Mouse (Mus musculus): Measurements from ENCODE around the gene Itgam. TPM values are rescaled to one million over a fixed set of nuclear protein-coding genes. Genes with fewer than 3 reads are reported as not detected.

Itgam gene
- total RNA-seq, 2 experiments from 2014 or later: 1.2 to 1.8 TPM

DNA sequence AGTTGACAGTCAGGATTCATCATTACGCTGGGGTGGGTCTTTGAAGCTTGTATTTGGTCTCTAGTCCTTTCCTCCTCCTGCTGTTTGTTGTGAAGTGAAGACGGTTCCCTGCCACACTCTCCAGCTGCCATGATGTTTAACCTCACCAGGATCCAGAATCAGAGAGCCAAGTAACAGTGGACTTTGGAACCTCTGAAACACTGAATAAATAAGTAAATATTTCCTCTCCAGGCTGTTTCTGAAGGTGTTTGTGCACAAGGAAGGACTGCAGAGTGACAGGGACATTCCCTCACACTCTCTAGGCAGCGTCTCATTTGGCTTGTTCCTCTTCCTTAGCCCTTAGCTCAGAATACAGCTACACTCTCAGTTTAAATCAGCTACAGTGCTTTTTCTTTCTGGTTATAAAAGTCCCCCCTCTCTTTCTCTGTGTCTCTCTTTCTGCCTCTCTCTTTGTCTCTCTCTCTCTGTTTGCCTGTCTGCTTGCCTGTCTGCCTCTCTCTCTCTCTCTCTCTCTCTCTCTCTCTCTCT is 5.5 kb upstream of the Itgam start:
- DNase-seq (ENCODE audit: low spot score): no peak

DNA sequence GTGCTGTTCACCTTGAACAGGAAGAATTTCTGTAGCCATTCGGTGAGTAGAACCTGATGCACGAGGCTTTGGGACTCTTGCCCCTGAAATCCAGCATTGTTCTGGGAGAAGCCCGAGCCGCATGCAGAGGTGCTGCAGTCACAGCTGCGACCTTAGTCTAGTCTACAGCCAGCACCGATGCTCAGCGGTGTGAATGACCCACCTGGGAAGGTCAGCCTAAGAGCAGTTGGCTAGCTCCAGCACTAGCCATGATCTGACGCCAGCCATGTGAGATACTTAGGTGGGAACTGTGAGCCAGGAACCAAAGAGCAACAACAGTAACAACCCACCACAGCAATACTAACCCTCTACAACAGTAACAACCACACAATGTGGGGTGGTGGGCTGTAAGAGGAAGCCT is 4.6 kb upstream of the Itgam start:
- DNase-seq (ENCODE audit: low spot score): no peak

DNA sequence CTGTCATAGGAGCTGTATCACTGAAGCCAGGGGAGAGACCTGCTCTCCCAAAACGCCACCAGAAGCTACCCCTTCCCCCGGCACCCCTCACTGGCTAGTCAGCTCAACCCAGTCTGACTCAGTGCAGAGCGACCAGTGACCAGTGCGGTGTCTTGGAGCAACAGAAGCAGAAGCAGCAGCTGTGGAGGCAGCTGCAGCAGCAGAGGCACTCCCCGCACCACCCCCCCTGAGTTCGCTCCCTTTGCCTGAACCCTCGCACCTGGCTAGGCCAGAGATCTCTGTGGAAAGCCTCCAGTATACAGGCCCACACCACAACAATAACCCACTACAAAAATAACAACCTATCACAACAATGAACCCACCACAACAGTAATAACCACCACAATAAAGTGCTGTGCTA is 3.9 kb upstream of the Itgam start:
- DNase-seq (ENCODE audit: low spot score): no peak

DNA sequence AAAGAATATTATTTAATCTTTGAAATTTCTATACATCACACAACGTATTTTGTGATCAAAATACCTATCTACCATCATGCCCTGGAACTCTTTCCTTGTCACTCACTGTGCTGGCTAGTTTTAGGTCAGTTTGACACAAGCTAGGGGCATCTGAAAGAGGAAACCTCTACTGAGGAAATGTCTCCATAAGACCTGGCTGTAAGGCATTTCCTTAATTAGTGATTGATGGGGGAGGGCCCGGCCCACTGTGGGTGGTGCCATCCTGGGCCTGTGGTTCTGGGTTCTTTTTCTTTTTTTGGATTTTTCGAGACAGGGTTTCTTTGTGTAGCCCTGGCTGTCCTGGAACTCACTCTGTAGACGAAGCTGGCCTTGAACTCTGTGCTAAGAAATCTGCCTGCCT is 3.3 kb upstream of the Itgam start:
- no peak for DNase-seq (ENCODE audit: low spot score)

DNA sequence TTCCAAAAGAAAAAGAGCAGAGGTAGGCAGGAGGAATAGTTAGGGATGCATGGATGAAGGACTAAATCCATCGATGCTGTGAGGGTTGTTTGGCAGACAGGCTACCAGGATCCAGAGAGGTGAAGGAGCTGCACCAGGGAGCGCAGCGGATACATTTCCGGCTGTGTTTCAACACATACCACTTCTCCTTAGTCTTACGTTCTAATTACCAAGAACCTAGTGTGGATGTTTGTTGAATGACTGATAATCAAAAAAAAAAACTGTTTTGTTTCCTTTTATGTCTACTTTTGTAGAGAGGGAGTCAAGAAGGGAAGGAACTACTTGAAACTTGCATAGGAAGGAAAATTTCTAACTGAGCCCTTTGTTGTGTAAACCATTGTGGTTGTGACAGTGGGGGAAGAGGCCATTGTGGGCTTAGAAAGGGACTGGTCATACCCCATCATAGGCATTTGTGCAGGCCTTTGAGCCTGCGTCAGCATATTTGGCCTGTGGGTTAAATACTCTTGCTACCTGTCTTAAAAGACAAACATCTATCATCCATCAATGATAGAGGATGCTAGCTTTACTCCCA is 856 bp downstream of the Itgam start:
- DNase-seq (ENCODE audit: low spot score): no peak

DNA sequence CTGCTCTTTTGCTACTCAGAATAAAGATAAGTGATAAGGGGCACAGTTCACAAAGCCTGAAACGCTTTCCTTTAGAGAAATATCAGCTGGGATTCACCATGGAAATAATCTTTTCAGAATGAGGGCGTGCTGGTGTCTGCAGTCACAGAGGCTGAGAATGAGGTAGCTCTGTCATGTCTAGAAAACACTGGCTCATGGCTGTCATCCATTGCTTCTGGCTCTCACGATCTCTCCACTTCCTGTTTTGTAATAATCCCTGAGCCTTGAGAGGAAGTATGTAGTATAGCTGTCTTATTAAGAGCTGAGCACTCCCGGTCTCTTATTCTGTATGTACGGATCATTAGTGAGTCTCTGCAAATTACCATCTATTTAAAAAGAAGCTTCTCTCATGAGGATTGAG is 3.1 kb downstream of the Itgam start:
- DNase-seq (ENCODE audit: low spot score): no peak

DNA sequence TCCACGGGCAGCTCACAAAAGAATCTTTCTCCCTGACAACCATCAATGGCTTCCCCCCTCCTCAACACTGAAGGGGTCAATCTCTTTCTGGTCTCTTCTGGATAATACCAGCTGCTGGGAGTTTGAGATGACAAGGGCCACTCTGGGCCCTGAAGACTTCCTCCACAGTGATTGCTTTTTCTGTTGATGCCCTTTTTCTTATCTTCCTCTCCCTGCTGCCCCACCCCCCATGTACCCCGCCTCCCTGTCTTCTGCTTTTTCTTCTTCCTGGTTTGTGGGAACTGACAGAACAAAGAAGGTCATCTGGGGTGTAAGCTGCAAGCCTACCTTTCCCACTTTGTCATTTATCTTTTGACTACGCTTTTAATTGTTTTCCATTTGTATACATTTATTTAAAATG is 5.4 kb downstream of the Itgam start:
- DNase-seq (ENCODE audit: low spot score): no peak

DNA sequence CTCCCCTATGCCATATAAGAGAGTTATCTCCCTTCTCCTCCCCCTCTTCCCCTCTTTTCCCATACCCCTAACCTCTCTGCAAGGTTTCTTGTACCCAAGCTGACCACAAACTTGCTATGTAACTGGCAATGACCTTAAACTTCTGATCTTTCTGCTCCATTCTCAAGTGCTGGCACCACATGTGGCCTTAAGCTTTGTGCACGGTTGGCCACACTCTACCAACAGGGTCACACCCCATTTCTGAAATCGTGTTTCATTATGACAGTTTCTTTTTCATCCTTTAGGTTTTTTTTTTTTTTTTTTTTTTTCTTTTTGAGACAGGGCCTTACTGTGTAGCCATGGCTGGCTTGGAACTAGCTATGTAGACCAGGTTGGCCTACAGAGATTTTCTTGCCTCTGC is 7.4 kb downstream of the Itgam start:
- no peak for DNase-seq (ENCODE audit: low spot score)

DNA sequence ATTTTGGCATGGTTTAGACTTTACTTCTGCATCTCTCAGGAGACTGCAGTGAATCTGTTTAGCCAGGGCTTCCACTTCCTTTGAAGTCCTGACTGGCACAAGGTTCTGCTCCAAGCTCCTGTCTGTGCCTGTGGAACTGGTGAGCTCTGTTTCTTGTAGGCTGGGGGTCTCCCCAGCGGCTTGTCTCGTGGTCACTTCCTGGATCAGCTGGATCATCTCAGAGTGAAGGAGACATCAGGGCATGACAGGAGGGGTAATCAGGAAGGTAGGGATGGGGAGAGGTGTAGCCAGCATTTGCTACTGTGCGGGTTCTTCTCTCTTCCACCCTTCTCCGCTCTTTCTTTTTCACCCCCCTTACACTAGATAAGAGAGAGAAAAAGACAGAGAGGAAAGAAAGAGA is 9.4 kb downstream of the Itgam start:
- DNase-seq (ENCODE audit: low spot score): no peak

DNA sequence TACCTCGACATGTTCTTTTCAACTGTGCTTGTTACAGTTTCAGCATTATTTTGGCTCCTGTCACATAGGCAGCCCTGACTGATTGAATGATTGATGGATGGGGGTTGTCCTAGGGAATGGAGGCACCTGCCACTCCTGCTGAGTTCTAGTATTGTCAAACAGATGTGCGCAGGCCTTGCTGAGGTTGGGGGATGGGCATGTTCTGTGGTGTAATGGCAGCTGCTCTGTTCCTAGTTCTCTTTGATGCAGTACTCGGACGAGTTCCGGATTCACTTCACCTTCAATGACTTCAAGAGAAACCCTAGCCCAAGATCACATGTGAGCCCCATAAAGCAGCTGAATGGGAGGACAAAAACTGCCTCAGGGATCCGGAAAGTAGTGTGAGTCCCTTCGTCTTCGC is 17.6 kb downstream of the Itgam start:
- no peak for DNase-seq (ENCODE audit: low spot score)

DNA sequence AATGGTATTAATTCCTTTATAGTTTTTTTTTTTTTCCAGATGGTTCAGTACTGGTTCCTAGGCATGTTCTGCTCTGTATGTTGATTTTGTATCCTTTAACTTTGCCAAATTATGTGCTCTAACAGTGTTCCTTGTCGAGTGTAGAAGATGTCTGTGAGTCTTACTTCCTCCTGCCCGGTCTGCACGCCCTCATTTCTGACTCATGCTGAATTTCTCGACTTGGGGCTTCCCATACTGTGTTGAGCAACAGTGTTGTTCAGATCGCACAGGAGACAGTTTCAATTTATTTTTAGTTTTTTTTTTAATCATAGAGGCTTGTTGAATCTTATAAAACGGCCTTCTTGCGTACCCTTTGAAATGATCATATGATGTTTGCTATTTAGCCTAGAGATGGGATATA is 26.7 kb downstream of the Itgam start:
- no peak for DNase-seq (ENCODE audit: low spot score)

DNA sequence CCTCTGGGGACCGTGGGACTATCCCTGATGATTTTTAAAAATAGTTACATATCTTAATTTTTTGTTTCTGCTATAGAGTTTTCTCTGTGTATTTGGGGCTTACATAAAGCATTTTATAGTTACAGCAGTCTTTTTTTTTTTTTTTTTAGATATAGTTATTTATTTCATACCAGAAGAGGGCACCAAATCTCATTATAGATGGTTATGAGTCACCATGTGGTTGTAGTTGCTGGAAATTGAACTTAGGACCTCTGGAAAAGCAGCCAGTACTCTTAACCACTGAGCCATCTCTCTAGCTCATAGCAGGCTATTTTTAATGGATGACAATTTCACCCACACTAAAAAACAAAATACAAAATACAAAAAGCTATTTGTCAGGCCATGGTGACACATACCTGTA is 35.7 kb downstream of the Itgam start:
- DNase-seq (ENCODE audit: low spot score): no peak

DNA sequence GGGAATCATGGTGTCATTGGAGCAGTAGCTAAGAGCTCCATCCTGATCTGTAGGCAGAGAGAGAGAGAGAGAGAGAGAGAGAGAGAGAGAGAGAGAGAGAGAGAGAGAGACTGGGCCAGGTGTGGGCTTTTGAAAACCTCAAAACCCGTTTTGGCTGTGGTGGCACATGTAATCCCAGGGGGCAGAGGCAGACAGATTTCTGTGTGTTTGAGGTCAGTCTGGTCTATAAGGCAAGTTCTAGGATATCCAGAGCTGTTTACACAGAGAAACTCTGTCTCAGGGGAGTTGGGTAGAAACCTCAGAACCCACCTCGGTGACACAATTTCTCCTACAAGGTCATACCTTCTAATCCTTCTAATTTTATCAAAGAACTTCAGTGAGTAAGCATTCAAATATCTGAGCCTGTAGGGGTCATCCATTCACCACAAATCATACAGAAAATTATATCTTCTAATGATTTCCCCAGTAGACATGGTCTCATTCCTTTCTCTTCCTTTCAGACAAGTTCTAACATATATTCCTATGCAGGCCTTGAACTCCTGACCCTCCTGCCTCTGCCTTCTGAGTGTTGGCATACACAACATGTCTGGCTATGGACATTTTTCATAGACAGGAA is 38.4 kb downstream of the Itgam start:
- DNase-seq (ENCODE audit: low spot score): no peak

DNA sequence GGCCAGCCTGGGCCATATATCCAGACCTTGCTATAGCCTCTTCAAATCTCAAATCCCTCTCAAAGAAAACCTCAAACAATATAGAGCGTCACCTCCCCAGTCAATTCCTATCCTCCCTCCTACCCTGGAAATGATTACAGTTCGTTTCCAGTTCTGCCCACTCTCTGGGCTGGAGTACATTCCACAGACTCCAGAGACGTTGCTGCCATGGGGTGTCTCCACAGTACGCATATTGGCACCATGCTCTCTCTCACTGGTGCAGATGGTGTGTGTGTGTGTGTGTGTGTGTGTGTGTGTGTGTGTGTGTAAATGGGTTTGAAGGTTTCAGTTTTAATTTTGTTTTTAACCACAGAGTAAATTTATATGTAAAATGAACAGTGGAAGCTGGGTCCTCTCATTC is 42.8 kb downstream of the Itgam start:
- DNase-seq (ENCODE audit: low spot score): no peak

DNA sequence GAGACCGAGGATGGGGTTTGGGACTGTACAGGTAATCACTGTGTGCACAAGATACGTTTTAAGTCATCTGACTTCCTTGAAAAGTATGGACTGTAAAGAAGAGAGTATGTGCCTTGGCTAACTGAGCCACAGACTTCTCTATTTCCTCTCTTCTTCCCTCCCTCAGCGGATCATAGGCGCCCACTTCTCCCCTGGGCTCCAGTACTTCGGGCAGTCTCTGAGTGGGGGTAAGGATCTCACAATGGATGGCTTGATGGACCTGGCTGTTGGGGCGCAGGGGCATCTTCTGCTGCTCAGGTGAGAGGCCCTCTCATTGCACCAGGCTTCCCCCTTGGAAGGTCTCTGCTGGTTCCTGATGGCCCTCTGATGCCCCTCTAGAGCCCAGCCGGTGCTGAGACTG is 45.0 kb downstream of the Itgam start:
- DNase-seq (ENCODE audit: low spot score): no peak

DNA sequence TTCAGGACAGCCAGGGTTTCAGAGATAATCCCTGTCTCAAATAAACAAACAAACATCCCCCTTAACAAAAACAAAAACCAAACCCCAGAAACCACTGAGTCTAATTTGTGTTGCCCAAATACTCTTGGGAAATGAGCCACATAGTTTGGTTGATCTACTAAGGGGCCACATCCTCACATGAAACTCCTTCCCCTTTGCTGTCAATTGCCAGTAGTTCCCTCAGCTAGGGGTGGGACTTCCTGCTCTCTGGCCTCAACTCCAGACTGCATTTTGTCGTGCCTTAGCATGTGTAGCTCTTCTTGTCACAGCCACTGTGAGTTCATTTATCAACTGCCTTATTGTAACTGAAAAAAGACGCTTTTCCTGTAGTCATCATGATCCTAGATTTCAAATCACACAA is 47.9 kb downstream of the Itgam start:
- no peak for DNase-seq (ENCODE audit: low spot score)

DNA sequence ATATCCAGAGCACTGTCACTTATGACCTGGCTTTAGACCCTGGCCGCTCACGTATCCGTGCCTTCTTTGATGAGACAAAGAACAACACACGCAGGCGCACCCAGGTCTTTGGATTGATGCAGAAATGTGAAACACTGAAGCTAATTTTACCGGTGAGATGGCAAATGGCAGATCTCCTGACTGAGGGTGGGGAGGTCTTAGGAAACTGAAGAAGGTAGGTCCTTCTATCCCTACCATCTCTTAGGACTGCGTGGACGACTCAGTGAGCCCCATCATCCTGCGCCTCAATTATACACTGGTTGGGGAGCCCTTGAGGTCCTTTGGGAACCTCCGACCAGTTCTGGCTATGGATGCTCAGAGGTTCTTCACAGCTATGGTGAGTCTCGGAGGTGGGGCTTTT is 49.7 kb downstream of the Itgam start:
- DNase-seq (ENCODE audit: low spot score): no peak

DNA sequence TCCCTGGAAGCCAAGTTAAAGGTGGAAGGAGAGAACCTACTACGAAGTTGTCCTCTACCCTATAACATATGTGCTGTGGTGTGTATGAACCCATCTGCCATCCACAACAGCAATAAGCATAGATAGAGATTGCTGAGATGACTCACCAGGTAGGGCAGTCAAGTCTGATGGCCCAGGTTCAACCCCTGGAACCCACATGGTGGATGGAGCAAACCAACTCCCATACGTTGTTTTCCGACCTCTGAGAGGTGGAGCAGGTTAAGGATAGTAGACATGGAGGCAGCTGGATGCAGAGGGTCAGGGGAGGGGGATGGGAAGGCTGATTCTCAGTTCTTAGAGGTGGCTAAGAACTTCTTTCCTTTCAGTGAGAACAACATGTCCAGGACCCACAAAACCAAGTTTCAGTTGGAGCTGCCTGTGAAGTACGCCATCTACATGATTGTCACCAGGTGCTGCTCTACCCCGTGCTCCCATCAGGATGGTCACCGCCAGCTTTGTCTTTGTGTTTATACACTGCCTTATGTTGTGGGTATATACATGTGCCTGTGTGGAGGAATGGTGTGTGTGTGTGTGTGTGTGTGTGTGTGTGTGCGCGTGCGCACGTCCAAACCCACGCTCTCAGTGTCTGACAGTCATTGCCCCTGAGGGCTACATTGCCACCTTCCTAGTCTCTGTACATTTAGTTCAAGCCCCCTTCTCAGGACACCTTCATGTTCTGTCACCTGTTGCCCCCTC is 52.1 kb downstream of the Itgam start:
- no peak for DNase-seq (ENCODE audit: low spot score)

DNA sequence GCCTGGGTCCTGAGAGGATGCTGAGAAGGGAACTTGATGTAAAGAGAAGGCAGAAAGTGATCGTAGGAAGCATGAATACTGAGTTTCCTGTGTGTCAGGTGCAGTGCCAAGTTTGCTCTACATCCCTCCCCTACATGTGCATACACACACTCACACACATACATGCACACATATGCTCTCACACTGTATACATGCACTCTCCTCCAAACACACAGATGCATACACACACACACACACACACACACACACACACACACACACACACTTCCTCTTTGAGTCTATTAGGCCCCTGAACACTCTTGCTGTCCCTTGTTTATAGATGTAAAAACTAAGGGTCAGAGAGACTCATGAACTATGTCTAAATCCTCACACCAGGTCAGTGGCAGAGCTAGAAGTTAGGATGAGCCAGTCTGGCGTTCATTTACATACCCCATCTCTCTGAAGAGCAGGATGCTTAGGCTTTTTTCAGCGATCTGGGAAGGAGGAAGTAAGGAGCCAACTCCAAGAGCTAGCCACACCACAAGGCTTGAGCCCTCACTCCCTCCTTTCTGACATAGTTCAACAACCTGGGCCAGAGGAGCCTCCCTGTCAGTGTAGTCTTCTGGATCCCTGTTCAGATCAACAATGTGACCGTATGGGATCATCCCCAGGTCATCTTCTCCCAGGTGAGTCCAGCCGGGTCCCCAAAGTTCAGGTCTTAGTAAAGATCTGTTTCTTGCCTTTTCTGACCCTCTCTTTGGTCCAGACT is 52.9 kb downstream of the Itgam start:
- no peak for DNase-seq (ENCODE audit: low spot score)

DNA sequence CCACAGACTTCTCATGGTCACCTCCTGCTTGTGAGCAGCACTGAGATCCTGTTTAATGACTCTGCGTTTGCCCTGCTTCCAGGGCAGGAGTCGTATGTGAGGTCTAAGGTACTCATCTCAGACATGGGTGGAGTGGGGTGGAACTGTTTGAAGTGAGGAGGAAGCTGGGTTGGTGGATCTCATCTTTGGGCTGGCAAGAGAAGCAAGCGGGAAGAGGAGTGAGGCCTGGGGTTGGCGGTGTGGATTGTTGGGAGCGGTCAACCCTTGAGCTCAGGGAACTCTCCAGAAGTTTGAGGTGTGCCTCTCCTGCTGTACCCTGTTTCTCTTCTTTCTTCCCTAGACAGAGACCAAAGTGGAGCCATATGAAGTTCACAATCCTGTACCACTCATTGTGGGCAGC is 54.0 kb downstream of the Itgam start:
- DNase-seq (ENCODE audit: low spot score): no peak

DNA sequence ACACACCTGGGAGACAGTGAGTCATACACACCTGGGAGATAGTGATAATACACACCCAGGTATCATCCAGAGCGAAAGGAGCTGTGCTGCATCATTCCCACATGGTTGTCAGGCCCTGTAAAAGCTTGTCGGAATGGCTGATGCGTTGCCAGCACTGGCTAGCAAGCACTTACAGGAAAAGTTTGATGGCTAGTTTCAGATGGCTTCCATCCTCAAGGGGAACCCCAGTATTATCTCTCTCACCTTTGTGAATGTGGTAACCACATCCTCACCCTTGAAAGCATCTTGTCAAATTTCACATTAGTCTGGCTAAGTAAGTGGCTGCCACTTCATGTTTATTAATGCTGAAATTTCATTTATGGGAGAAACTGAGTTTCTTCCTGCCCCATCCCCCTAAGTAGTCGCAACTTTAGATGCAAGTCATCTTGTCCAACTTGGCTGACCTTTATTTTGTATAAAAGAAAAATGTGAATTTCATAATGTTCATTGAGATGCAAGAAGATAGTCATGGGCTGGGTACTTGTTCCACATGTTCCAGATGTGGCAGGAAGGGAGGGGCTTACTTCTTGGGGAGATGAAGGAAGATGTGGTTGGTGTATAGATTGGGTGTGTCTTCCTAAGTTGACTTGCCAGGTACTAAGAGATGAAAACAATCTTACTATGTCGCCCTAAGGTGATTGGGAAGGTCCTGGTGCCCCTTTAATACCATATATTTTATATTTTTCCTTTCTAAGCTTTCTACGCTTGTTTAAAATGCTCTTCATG is 57.5 kb downstream of the Itgam start:
- DNase-seq (ENCODE audit: low spot score): no peak
